Mouse (Mus musculus) lung, postnatal 4 days (tissue): ENCODE data around the gene Psme2.

Experiments
- DNase-seq, 2 experiments: peaks; one replicate each; pipeline ENCODE4 v3.0.0; 2021

Psme2 gene

DNA sequence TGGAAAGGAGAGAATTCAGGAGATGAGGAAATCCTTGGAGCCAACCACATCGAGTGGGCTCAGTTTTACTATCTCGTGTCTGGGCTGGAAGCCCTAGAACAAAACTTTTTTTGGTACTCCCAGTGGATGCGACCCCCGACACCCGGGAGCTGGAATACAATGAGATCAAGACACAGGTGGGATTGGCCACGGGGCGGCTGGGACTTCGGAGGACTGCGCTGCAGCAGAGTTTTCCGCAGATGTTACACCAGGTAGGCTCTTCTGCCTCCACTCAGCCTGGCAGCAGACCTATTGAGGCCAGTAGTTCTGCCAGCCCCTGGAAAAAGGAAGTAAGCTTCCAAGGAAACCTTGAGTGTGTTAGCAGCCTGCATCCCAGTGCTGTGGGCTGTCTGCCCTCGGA lies 27.7 kb downstream of the Psme2 start:
- DNase-seq = no peak

DNA sequence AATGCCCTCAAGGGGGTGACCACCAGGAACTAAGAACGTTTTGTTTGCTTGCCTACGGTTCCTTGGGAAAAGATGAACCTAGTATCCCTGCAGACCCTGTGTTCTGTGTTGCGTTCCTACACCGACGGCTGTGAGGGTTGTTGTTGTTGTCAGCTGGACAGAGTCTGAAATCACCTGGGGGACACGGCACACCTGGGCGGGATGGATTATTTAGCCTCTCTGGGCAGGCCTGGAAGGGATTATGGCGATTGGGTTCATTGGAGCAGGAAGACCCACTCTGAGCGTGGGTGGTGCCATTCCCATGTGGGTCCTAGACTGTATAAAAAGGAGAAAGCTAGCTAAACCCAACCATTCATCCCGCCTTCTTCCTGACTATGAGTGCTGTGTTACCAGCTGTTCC lies 29.1 kb downstream of the Psme2 start:
- DNase-seq = no peak

DNA sequence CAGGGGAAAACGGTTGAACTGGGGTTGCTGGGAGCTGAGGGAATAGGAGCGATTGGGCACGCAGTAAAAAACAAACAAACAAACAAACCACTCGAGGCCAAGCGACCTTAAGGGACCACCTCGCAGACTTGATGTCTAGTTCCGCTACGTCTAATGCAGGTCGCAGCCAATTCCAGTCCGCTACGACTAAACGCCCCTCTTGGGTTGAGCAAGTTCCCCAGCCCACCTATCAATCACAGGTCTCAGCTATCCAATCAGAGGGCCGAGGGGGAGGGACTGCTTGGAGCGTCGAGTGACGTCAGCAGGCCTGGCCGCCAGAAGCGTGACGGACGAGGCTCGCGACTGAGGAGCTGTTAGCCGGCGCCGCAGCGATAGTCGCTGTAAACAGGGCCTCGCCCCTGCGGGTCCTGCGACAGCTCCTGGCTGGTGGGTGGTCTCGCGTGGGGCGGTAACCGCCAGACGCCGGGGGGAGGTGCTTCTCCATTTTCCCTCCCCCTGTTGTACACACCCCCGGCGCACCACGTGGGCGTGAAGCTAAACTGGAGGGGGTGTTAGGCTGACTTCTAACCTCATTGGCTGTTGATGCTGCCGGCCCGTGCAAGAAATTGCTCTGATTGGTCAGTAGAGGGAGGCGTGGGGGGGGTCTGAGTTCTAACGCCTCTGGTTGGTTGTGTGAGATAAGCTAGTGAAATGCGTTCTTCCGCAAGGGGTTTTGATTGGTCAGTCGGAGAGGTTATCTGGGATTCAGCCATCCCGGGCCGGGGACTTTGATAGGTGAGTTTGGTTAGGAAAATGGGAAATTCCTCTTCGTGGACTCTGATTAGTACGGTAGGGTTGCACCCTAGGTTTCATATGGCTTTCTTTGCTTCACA lies 30.5 kb downstream of the Psme2 start, which contains the start of gene A730061H03Rik:
Gene A730061H03Rik, minus strand, starts transcription at position 205 of the 872 bp plus-strand sequence.
- DNase-seq = peak; percentile 98 to 99

DNA sequence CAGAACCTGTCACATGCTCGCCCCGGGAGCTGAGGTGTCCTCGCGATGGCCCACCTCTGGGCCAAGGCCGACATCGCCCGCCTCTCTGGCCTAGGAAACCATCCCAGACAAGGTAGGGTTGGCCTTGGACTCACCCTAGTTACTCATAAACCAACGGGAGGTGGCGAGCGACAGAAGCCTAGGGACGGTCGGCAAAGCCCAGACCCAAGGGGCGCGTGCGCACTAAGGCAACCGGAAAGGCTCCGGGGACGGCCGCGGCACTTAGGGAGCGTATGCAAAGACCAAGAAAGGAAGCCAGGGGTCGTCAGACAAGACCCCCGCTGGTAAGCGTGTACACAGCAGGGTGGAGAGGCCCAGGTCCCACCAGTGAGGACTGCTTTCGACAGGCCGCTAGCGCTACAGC lies 31.1 kb downstream of the Psme2 start, which contains the start of gene Dcaf11:
Gene Dcaf11, plus strand, starts transcription at position 208 of the 403 bp plus-strand sequence.
- peak; percentile 92 to 95 for DNase-seq

DNA sequence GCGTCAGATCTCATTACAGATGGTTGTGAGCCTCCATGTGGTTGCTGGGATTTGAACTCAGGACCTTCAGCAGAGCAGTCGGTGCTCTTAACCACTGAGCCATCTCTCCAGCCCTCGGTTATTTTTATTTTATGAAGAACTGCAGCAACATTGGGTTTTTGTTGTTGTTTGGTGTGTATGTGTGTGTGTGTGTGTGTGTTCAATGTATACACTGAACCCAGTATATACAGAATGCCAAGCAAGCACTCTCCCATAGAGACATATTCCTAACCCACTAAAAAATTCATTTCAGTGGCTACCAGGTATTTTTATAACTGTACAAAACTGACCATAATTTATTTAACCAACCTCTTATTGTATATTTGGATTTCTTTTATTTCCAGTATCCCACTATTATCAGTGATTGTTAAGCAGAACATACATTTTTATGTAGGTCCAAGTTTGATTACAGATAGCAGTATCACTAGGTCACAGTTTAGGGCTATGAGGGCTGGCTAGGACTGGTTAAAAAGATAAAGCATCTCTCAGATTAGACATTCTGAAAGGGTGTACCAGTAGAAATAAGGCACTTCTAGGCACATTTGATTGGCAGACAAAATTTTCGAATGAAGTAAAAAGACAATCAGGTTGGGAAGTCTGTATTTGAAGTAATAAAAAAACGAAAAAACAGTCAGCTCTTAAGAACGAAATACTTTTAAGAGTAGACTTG lies 32.0 kb downstream of the Psme2 start:
- DNase-seq = no peak

DNA sequence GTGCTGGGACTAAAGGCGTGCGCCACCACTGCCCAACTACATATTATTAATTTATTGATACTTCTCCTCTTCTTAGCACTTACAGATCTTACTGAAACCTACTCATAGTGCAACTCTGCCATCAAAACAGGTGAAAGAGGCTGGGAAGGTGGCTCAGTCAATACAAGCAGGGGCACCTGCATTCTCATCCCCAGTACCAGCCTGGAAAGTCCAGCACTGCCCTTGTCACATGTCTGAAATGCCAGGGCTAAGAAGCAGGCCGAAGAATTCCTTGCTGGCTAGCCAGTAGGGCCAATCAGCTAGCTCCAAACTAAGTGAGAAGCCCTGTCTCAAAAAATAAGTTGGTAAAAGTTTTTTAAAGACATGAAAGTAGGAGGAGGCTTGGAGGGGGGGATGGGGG lies 33.3 kb downstream of the Psme2 start:
- no peak for DNase-seq

DNA sequence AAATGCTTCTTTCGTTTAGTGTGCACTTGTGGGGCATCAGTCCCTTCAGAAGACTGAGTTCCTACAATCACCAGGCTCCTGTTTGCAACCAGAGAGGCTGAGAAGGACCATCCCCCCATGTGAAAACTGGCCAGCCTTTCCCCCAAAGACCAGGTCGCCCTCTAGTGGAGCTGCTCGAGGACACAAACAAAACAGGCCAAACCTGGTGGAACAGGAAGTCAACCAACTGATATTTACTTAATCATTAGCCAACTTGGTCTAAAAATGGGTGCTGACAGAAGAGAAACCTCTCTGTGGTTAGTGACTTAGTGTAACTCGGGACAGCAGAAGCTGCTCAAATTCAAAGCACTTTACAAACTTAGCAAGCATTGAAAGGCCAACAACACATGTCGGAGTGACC lies 33.9 kb downstream of the Psme2 start:
- peak; percentile 86 to 92 for DNase-seq

DNA sequence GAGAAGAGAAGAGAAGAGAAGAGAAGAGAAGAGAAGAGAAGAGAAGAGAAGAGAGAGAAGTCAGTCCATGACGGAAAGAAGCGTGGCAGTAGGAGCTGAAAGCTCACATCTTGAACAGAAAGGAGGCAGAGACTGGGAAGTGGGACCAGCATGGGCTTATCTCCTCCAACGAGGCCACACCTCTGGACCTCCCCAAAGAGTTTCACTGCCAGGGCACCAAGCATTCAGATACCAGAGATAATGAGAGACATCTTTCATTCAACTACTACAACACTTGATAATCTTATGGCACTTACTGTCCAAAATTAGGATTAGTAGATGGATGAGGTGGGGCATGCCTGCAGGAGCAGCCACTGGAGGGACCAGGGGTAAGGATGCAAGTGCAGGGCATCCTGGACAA lies 35.1 kb downstream of the Psme2 start:
- no peak for DNase-seq

DNA sequence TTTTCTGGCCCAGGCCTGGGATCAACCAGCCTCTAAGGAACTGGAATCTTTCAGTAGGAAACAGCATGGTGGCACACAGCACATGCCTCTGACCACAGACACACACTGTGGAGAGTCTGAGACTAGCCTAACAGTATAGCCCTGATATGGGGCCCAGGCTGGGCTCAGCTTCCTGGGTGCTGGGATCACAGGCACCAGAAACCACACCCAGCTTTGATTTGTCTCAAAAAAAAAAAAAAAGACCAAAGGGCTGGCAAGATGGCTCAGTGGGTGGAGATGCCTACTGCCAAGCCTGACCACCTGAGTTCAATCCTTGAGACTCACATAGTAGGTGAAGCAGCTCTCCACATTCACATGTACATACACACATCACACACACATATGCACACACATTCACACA lies 36.3 kb downstream of the Psme2 start:
- DNase-seq = no peak

DNA sequence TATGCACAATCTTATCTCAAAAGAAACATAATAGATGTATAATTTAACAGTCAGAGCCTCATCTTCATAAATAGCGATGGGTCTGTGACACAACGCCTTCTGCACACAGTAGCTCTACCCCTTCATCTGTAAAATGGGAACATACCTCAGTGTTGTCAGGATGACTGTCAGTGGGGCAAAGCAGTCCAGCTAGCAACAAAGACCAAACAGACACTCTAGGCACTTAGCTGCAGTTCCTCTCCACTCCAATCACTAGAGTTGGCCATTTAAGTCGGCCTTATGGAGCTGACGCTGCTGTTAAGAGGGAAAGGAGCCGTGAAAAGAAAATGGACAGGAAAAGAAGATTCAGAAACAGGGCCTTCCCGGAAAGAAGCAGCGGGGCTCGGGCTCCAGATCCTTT lies 39.1 kb downstream of the Psme2 start:
- DNase-seq = no peak

DNA sequence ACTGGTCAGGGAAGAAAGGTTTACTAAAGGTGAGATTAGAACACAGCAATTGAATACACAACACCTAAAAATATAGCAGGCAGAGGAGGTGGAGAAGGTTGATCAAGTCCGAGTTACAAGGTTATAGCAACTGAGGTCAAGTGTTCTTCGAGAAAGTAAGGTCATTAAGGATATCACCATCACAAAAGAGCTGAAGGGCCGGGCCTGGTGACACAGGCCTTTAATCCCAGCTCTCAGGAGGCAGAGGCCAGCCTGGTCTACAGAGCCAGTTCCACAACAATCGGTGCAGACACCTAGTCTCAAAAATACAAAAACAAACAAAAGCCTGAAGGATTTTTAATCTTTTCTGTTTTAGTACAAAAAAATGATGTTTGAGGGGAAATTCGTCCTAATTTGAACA lies 39.6 kb downstream of the Psme2 start:
- no peak for DNase-seq

DNA sequence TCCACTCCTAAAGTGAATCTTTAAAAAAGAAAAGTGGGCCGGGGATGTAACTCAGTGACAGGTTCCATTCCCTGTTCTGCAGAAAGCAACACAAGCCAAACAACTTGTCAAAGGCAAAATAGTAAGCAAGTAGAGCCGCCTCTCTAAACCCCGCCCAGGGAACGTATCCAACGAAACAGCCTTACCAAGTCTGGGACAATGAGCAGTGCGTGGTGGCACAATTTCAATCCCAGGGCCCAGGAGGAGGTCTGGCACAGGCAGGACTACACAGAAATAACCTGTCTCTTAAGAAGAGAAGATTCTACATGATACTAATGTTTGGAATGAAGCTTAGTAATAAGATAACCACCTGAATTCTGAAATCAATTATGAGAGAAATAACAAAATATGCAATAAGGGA lies 40.7 kb downstream of the Psme2 start:
- DNase-seq = no peak

DNA sequence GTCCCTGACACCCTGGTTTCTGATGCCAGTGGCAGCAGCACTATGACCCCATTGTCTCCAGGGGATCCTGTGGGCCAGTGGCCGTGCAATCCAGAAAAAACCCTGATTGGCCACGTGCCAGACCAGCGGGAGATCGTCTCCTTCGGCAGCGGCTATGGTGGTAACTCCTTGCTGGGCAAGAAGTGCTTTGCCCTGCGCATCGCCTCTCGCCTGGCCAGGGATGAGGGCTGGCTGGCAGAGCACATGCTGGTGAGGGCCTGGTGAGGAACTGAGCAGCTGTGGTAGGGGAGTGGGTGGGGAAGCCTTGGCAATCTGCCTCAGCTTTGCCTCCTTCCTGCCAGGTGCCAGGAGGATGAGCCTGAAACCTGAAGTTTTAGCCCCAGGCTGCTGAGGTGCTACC lies 46.6 kb downstream of the Psme2 start:
- no peak for DNase-seq

DNA sequence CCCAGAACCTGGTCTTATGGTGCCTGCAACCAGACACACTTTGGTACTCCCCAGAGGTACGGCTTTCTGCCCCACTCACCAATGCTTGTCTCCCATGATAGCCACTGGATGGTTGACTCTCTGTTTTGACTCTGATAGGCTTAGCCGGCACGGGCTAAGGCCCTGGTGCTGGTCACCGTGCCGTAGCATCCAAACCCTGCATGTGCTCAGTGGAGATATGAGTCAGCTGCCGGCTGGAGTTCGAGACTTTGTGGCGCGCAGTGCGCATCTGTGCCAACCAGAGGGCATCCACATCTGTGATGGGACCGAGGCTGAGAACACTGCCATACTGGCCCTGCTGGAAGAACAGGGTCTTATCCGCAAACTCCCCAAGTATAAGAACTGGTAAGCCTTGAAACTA lies 48.6 kb downstream of the Psme2 start:
- DNase-seq = peak in 1 of 2 experiments; percentile 18

DNA sequence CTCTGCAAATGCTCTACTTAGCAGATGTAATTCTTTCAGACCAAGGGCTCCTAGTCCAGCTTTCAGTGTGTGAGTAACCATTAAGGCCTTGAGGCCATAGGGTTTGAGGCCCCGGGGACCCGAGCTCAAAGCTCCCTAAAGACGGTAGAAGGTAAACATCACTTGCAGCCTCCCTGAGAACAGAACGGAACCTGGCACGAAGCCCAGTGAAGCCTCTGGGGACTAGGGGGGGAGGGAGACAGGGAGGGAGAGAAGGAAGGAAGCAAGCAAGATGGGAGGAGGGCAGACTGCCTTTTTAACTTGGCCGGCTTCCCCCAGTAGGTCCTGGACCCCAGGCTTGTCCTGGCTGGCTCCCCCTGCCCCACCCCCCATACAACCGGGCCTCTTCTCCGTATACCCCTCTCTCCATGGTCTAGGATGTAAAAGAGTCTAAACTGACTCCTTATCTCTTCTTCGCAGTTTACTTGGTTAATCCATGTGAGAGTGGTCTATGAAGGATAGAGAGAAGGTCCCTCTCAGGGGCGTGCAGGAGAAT lies 50.1 kb downstream of the Psme2 start:
- peak; percentile 87 to 88 for DNase-seq

DNA sequence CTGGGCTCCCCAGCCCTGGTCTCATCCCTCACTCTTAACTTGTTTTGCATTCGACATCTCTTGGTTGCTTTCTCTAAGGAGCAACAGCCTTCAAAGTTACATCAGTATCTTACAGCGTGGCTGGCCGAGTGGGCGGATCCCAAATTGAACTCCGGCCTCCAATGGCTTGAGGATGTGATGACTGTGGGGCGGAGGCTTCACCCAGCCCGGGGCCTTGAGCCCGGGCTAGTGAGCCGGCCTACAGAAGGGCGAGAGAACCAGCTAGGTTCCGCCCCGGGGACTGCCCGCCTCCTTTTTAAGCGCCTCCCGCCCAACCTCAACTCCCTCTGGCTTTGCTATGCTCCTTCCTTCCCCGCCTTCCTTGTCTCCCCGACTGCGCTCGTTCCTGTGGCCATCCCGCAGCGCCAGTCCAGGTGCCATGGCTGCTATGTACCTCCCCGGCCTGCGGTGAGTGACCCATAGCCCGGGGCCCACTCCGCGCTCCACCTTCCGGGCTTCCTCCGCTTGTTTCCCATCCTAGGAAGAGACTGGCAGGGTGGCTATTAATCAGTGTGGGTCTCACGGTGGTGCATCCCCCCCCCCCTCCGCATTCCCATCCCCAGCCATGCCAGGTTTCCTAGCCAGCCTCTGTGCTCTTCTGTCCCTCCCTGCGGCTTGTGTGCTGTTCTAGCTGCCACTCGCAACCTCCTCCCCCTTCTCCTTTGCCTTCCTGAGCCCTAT lies 50.7 kb downstream of the Psme2 start, which contains the start of gene Pck2:
Gene Pck2, plus strand, starts transcription at position 200 of the 720 bp plus-strand sequence.
- DNase-seq = peak; percentile 92 to 96
